Mouse (Mus musculus) neural tube, embryonic 13.5 days (tissue): ENCODE data around the gene Gm20388. TPM values are rescaled to one million over a fixed set of nuclear protein-coding genes. Genes with fewer than 3 reads are reported as not detected.

Experiments
- ATAC-seq: fragments of 200-750 bp; cut with Nextera tagmentation; 2 replicates; pipeline ENCODE4 v1.8.0; 2017; ENCODE audit warnings: low read depth, mild to moderate bottlenecking, moderate TSS enrichment, moderate library complexity
- H3K27ac ChIP-seq: fragments of 300-500 bp; sonication (generic); replicated peaks from 2 replicates; pipeline ENCODE4 v1.5.1; 2015; ENCODE audit warnings: moderate library complexity, mild to moderate bottlenecking, inconsistent platforms
- H3K27me3 ChIP-seq: fragments of 300-500 bp; sonication (generic); 2 replicates; pipeline ENCODE4 v1.6.1; 2015; ENCODE audit warnings: mild to moderate bottlenecking, inconsistent platforms
- H3K36me3 ChIP-seq: fragments of 300-500 bp; sonication (generic); 2 replicates; pipeline ENCODE4 v1.6.1; 2015; ENCODE audit warnings: mild to moderate bottlenecking, inconsistent platforms
- H3K4me1 ChIP-seq: fragments of 300-500 bp; sonication (generic); replicated peaks from 2 replicates; pipeline ENCODE4 v1.6.1; 2015; ENCODE audit warnings: inconsistent platforms
- H3K4me2 ChIP-seq: fragments of 300-500 bp; sonication (generic); 2 replicates; pipeline ENCODE4 v1.6.1; 2015; ENCODE audit warnings: inconsistent platforms, mild to moderate bottlenecking, moderate library complexity
- H3K4me3 ChIP-seq: fragments of 300-500 bp; sonication (generic); 2 replicates; pipeline ENCODE4 v1.5.1; 2015; ENCODE audit warnings: mild to moderate bottlenecking, inconsistent platforms
- H3K9ac ChIP-seq: fragments of 300-500 bp; sonication (generic); 2 replicates; pipeline ENCODE4 v1.6.1; 2015; ENCODE audit warnings: moderate library complexity, mild to moderate bottlenecking, inconsistent platforms
- H3K9me3 ChIP-seq: fragments of 300-500 bp; sonication (generic); 2 replicates; pipeline ENCODE4 v1.6.1; 2016; ENCODE audit warnings: inconsistent platforms
- WGBS: fragments of 180-500 bp; shearing (Covaris S2); methylation state at CpG from one replicate; pipeline ENCODE4 v1.1.7; 2015; 5-methylcytosine and 5-hydroxymethylcytosine counted together
- polyA plus RNA-seq: library from polyadenylated mRNA; unstranded; fragments of >200 nt; fragmentation: Nextera tagmentation; extraction: Ambion mirVana; gene quantifications from 2 replicates; pipeline ENCODE4 v1.2.1, GENCODE M21; 2015

Gm20388 gene
- polyA plus RNA-seq, 1 experiment from 2014 or later: 0.27 TPM

DNA sequence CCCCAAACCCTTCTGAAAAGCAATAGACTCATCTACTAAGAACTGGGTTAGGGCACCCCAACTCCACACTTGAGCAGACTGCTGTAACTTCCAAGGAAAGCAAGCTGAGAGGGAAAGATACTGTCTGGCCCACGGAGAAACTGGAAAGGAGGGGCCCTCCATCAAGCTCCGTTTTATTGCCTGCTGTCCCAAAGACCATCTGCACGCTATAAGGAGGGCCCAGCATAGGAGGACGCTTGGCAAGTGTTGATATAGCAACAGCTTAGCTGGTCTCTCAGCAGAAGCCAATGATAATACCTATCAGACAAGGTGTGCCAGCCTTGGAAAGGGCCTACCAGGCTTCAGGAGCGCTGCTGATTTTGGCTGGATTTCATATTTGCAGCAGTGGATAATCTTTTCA, 3940.9 kb downstream of the Gm20388 start:
- no peak overlapping the region for H3K4me2 ChIP-seq
- ATAC-seq: no peak

DNA sequence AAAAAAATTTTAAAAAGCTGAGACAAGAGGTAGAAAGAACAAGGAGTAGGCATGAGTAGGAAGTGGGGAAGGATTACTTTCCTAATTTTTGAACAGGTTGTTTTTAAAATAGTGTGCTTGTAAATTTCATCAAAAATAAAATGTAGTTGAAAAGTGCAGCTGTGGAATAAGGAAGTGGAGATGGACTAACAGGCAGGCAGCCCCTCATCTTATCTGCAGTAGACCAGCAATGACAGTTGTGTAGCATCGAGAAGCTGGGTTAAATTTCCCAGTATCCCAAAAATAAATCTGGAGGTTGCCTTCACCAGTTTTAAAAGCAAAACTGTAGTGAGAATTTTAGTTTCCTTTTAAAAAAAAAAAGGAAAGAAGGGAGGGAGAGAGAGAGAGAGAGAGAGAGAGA, 3943.6 kb downstream of the Gm20388 start:
- H3K4me1 ChIP-seq: peaks cover 12% of the 10 kb centered on the region
- H3K27me3 ChIP-seq: no peaks in the 10 kb centered on the region
- H3K36me3 ChIP-seq: no peaks in the 10 kb centered on the region
- no peak overlapping the region for H3K4me2 ChIP-seq
- H3K27ac ChIP-seq: no peak overlapping the region
- no peak overlapping the region for H3K4me3 ChIP-seq
- H3K9ac ChIP-seq: no peak overlapping the region
- no peaks in the 10 kb centered on the region for H3K9me3 ChIP-seq
- 94% methylated on average over 1 of the region's 1 CpGs for WGBS
- no peak for ATAC-seq

More for the DNA sequence above, 3940.9 kb downstream of the Gm20388 start:
- no peak overlapping the region for H3K4me3 ChIP-seq
- no peak overlapping the region for H3K9ac ChIP-seq
- H3K9me3 ChIP-seq: no peaks in the 10 kb centered on the region
- no peaks in the 10 kb centered on the region for H3K27me3 ChIP-seq
- H3K4me1 ChIP-seq: no peaks in the 10 kb centered on the region
- WGBS: 35% methylated on average over 5 of the region's 5 CpGs
- H3K36me3 ChIP-seq: no peaks in the 10 kb centered on the region
- no peak overlapping the region for H3K27ac ChIP-seq

DNA sequence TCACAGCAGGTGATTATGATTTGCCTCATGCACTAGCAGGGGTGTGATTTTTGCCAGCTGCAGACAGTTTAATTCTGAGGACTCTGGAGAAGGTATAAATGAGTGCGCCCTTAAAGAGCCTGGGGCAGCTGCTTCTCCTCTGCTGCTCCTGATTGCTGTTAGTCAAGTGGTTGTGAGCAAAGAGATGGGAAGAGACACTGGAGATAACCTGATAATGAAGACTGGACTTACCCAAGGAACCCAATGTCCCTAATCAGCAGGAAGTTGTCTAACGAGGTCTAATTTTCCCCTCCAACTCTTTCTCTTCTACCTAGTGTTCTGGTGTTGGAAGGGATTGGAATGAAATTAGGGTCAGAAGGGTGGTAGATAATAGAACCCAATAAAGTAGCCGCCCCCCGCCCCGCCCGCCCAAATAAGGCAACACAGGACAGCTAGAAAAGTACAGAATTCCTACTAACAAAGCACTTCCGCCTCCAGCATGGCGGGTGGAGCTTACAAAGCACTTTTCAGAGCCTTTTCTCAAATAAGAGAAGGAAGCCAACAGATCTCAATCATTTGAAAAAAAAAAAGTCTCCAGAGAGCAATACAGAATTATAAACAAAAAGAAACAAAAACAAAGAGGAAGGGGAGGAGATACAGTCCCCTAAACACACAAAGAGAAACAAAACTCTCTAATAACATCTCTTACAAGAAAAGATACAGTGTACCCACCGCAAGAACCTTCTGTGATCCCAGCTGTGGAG, 3944.3 kb downstream of the Gm20388 start:
- Histone ChIP-seq H3K27ac (no peak overlapping the region), H3K27me3 (no peaks in the 10 kb centered on the region), H3K4me3 (no peak overlapping the region), H3K9me3 (no peaks in the 10 kb centered on the region), H3K4me1 (peaks cover 12% of the 10 kb centered on the region), H3K36me3 (no peaks in the 10 kb centered on the region), H3K9ac (no peak overlapping the region), H3K4me2 (no peak overlapping the region)
- ATAC-seq: no peak
- WGBS: 82% methylated on average over 9 of the region's 9 CpGs

- ATAC-seq: no peak
- Histone ChIP-seq H3K36me3 (no peaks in the 10 kb centered on the region), H3K9ac (no peak overlapping the region), H3K27me3 (peaks cover 19% of the 10 kb centered on the region), H3K4me2 (peak overlapping the region; percentile 89), H3K4me1 (peaks cover 12% of the 10 kb centered on the region), H3K4me3 (no peak overlapping the region), H3K9me3 (no peaks in the 10 kb centered on the region), H3K27ac (no peak overlapping the region)
- WGBS: 70% methylated on average over 3 of the region's 3 CpGs
Observed at GRCm38 (mm10) chr8:123857361-123857760, 3946.7 kb downstream of the Gm20388 start.

GRCm38 (mm10) chr8:123858574-123858940, 3947.9 kb downstream of the Gm20388 start:
- ATAC-seq: peak; percentile 16
- Histone ChIP-seq H3K4me3 (peak overlapping the region; percentile 88), H3K4me2 (peak overlapping the region; percentile 89), H3K9ac (peak overlapping the region; percentile 88), H3K4me1 (peaks cover 12% of the 10 kb centered on the region), H3K27ac (peak overlapping the region; percentile 90; the same call in 1 of the 2 replicates), H3K36me3 (no peaks in the 10 kb centered on the region), H3K9me3 (no peaks in the 10 kb centered on the region), H3K27me3 (peaks cover 31% of the 10 kb centered on the region)
- under 1% methylated on average over 17 of the region's 17 CpGs for WGBS

GRCm38 (mm10) chr8:123858941-123859647, 3948.5 kb downstream of the Gm20388 start:
- H3K36me3 ChIP-seq: no peaks in the 10 kb centered on the region
- peak overlapping the region; percentile 90 for H3K27ac ChIP-seq

DNA sequence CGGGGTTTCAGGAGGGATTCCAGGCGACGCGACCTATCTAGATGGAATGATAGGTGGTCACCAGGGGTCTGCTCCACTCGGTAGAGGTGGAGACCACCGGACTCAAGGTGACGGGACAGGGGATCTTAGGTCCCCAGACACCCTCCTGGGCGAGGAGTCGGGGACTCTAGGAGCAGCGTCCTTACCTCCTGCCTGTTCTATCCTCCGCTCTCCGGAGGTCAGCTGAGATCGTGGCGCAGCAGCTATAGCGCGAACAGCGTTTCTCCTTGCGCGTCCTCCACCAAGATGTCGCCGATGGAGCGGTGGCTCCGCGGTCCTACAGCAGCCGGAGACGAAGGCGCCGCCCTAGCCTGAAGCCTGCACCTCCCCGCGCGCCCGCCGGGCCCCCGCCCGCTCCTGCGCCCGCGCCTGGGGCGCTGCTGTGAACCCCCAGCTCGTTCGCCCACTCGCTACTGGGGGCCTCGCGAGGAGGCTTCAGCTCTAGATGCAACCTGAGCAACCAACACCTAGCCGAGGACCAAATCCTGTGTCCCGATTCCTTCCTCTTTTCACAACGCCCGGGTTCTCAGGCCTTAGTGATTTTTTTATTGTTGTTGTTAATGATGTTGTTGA, 3949.1 kb downstream of the Gm20388 start, which contains the start of gene Ccsap:
Gene Ccsap, minus strand, starts transcription at position 562 of the 612 bp plus-strand sequence.
- ATAC-seq: peak; percentile 80; the same call in 1 of the 2 replicates
- Histone ChIP-seq H3K9me3 (no peaks in the 10 kb centered on the region), H3K36me3 (no peaks in the 10 kb centered on the region), H3K4me3 (peak within 1 kb of the TSS; percentile 88), H3K27ac (peak within 1 kb of the TSS; percentile 90), H3K4me1 (peaks cover 17% of the 10 kb centered on the region), H3K27me3 (peaks cover 41% of the 10 kb centered on the region), H3K4me2 (peak within 1 kb of the TSS; percentile 89), H3K9ac (peak within 1 kb of the TSS; percentile 88)
- WGBS: 2% methylated on average over 48 of the region's 48 CpGs

More at GRCm38 (mm10) chr8:123858941-123859647, 3948.5 kb downstream of the Gm20388 start:
- no peaks in the 10 kb centered on the region for H3K9me3 ChIP-seq
- H3K27me3 ChIP-seq: peaks cover 36% of the 10 kb centered on the region
- peak; percentile 95 for ATAC-seq
- peak overlapping the region; percentile 89 for H3K4me2 ChIP-seq
- WGBS: under 1% methylated on average over 78 of the region's 79 CpGs
- peaks cover 15% of the 10 kb centered on the region for H3K4me1 ChIP-seq
- H3K9ac ChIP-seq: peak overlapping the region; percentile 88
- peak overlapping the region; percentile 88 for H3K4me3 ChIP-seq

DNA sequence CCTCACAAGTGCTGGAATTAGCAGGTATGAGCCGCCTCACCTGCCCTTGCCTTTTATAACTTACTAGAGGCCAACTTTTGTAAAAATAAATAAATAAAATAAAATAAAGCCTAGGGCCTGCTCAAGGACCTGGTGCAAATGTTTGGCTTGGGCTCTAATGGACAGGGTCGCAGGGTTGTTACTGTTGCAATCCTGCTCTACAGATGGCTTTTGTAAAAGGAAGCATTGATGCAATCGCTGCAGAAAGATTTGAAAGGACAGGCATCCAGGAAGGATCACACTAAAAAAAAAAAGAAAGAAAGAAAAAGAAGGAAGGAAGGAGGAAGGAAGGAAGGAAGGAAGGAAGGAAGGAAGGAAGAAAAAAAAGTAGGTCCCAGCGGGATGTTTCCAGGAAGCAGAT, 3949.7 kb downstream of the Gm20388 start:
- no peaks in the 10 kb centered on the region for H3K9me3 ChIP-seq
- WGBS: 77% methylated on average over 4 of the region's 4 CpGs
- H3K36me3 ChIP-seq: no peaks in the 10 kb centered on the region
- peak overlapping the region; percentile 89 for H3K4me2 ChIP-seq
- 0 out of 2 replicates have a peak overlapping the region, but pooled peaks have one; percentile 90 for H3K27ac ChIP-seq
- peak overlapping the region; percentile 88 for H3K4me3 ChIP-seq
- peaks cover 17% of the 10 kb centered on the region for H3K4me1 ChIP-seq
- H3K9ac ChIP-seq: peak overlapping the region; percentile 88; the same call in 1 of the 2 replicates
- peaks cover 44% of the 10 kb centered on the region for H3K27me3 ChIP-seq
- ATAC-seq: no peak

DNA sequence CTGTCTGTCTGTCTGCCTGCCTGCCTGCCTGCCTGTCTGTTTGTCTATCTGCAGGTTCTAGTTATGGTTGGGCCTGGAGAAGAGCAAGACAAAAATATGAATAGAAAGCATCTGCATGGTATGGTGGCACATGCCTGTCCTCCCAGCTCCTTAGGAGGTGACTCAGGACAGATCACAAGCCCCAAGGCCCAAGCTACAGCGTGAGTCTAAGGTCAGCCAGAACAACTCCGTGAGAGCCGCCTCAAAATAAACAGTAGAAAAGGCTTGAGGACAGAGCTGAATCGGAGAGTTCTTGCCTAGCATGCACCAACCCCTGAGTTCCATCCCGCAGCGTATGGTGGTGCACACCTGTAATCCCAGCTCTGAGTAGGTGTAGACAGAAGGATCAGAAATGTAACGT, 3955.1 kb downstream of the Gm20388 start:
- no peaks in the 10 kb centered on the region for H3K36me3 ChIP-seq
- H3K4me3 ChIP-seq: no peak overlapping the region
- H3K4me2 ChIP-seq: no peak overlapping the region
- no peaks in the 10 kb centered on the region for H3K9me3 ChIP-seq
- WGBS: 85% methylated on average over 7 of the region's 7 CpGs
- no peak overlapping the region for H3K9ac ChIP-seq
- ATAC-seq: no peak
- no peak overlapping the region for H3K27ac ChIP-seq
- peaks cover 37% of the 10 kb centered on the region for H3K27me3 ChIP-seq
- H3K4me1 ChIP-seq: peaks cover 5% of the 10 kb centered on the region; the same call in 1 of the 2 replicates

- H3K9ac ChIP-seq: no peak overlapping the region
- H3K27ac ChIP-seq: no peak overlapping the region
- WGBS: 37% methylated on average over 5 of the region's 5 CpGs
- H3K9me3 ChIP-seq: no peaks in the 10 kb centered on the region
- H3K36me3 ChIP-seq: no peaks in the 10 kb centered on the region
- peaks cover 5% of the 10 kb centered on the region; the same call in 1 of the 2 replicates for H3K4me1 ChIP-seq
- H3K4me2 ChIP-seq: no peak overlapping the region
- no peak overlapping the region for H3K4me3 ChIP-seq
- H3K27me3 ChIP-seq: peaks cover 28% of the 10 kb centered on the region
- ATAC-seq: no peak
Observed at GRCm38 (mm10) chr8:123866971-123867370, 3956.3 kb downstream of the Gm20388 start.

DNA sequence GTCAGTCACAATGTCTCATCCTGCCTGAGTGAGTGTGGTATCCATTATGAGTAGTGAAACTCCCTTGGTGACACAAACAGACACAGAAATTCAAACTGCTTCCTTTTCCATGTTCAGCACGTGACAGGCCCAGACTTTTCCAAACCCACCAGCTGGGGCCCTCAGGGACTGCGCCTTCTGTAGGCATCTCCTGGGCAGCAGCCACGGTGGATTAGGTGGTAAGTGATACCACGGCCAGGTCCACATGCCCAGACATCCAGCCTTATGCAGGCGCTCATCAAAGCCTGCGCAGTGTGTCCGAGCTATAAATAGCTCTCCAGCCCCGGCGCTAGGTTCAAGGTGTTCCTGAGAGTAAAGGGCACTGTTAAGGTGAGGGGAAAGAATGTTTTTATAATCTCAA, 3961.4 kb downstream of the Gm20388 start:
- Histone ChIP-seq H3K36me3 (no peaks in the 10 kb centered on the region), H3K9ac (no peak overlapping the region), H3K27me3 (no peaks in the 10 kb centered on the region), H3K27ac (no peak overlapping the region), H3K4me2 (no peak overlapping the region), H3K4me3 (no peak overlapping the region), H3K9me3 (no peaks in the 10 kb centered on the region), H3K4me1 (no peaks in the 10 kb centered on the region)
- ATAC-seq: no peak
- 74% methylated on average over 9 of the region's 9 CpGs for WGBS

DNA sequence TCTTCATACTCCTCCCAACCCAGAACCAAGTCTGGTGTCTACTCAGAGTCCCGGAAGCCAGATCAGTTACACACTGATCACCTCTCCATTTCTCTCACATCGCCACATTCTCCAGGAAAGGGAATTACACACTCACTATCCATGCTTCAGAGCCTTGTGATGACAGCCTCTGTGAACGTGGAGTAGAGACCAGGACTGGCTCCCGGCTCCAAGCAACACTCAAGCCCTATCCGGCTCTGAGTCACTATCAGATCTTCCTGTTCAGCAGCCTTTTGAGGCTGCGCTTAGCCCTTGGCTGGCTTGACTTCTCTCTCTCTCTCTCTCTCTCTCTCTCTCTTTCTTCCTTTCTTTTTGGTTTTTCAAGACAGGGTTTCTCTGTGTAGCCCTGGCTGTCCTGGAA, 3962.7 kb downstream of the Gm20388 start:
- no peaks in the 10 kb centered on the region for H3K9me3 ChIP-seq

More for the DNA sequence above, 3962.7 kb downstream of the Gm20388 start:
- no peak for ATAC-seq
- Histone ChIP-seq H3K27me3 (no peaks in the 10 kb centered on the region), H3K4me2 (no peak overlapping the region), H3K36me3 (no peaks in the 10 kb centered on the region), H3K9ac (no peak overlapping the region), H3K27ac (no peak overlapping the region), H3K4me1 (0 out of 2 replicates have a peak, but pooled peaks cover 1% of the 10 kb centered on the region), H3K4me3 (no peak overlapping the region)
- WGBS: 86% methylated on average over 6 of the region's 6 CpGs
